Comparison of ENCODE assay signal across 17 mouse cellular contexts in genomic region chr2:14019228-14019627, GRCm38 (mm10). TPM values are rescaled to one million over a fixed set of nuclear protein-coding genes. Genes with fewer than 3 reads are reported as not detected.
"Had no signal": no experiment of that assay in that cellular context is flagged by ENCODE, and none has a peak within 500 bp of the region (broad histone marks: within the 10 kb centered on the region; RNA-seq: fewer than 3 reads in every experiment).

No protein-coding gene starts in this region.

- H3K4me1 ChIP-seq: neural tube, embryonic 13.5 days; neural tube, embryonic 15.5 days; stomach, embryonic 15.5 days had no signal

- H3K9ac ChIP-seq: neural tube, embryonic 13.5 days; neural tube, embryonic 15.5 days; stomach, embryonic 15.5 days had no signal

- H3K27me3 ChIP-seq: neural tube, embryonic 13.5 days; neural tube, embryonic 15.5 days; stomach, embryonic 15.5 days had no signal

- H3K4me2 ChIP-seq: neural tube, embryonic 13.5 days; neural tube, embryonic 15.5 days; stomach, embryonic 15.5 days had no signal

- H3K27ac ChIP-seq: neural tube, embryonic 13.5 days; neural tube, embryonic 15.5 days; stomach, embryonic 15.5 days; stomach, postnatal 0 days had no signal

- H3K36me3 ChIP-seq: neural tube, embryonic 13.5 days; neural tube, embryonic 15.5 days; stomach, embryonic 15.5 days had no signal

- H3K9me3 ChIP-seq: neural tube, embryonic 13.5 days; neural tube, embryonic 15.5 days; stomach, embryonic 15.5 days had no signal

- H3K4me3 ChIP-seq: neural tube, embryonic 13.5 days; neural tube, embryonic 15.5 days; stomach, embryonic 15.5 days had no signal

- DNase-seq: retina, postnatal 1 day; right cerebral cortex, adult 18-20 months; right cerebral cortex, postnatal 14 days; right cerebral cortex, postnatal 25 days; right cerebral cortex, postnatal 4 days; spleen, adult 18-20 months; thymus, adult 18-20 months; thymus, adult 2 months; thymus, postnatal 14 days; thymus, postnatal 25 days; thymus, postnatal 36 days; thymus, postnatal 4 days had no signal

RNA-seq across cellular contexts. Expression of gene Hacd1, which starts 36.7 kb away (rescaled TPM):
- total RNA-seq: neutrophil, adult 5-6 weeks had no signal
